In genomic region chr6:52006649-52007218, GRCm38 (mm10) we compare ENCODE assay signal across 9 mouse cellular contexts. TPM values are rescaled to one million over a fixed set of nuclear protein-coding genes. Genes with fewer than 3 reads are reported as not detected.
DNase-seq lines count a peak whose midpoint lies in the region; ATAC-seq and TF ChIP-seq lines count a peak whose summit lies in the region.
"Had no signal": no experiment of that assay in that cellular context is flagged by ENCODE, and none has a peak within 500 bp of the region (broad histone marks: within the 10 kb centered on the region; RNA-seq: fewer than 3 reads in every experiment).

No protein-coding gene starts in this region.

- peaks cover 5% of the 10 kb centered on the region; the same call in 1 of the 2 replicates for H3K4me1 ChIP-seq in lung, adult 2 months (ENCODE audit: control insufficient read depth, insufficient read depth, low read length)
- H3K4me1 ChIP-seq in hindbrain, embryonic 12.5 days: 0 out of 2 replicates have a peak, but pooled peaks cover 3% of the 10 kb centered on the region
- H3K4me1 ChIP-seq in liver, embryonic 13.5 days (replicated peaks): peaks cover 7% of the 10 kb centered on the region
- H3K4me1 ChIP-seq in stomach, postnatal 0 days (replicated peaks; ENCODE audit: control insufficient read depth, insufficient read depth): no peaks in the 10 kb centered on the region
- H3K4me1 ChIP-seq: midbrain, embryonic 13.5 days had no signal

- TF ChIP-seq CTCF in lung, adult 2 months (IDR thresholded peaks at IDR 0.05; ENCODE audit: insufficient read depth, low read length): no peak
- no peak for TF ChIP-seq CTCF in stomach, postnatal 0 days (IDR thresholded peaks at IDR 0.05; ENCODE audit: low read depth)

- H3K27me3 ChIP-seq in hindbrain, embryonic 12.5 days: peaks cover 63% of the 10 kb centered on the region
- peaks cover 52% of the 10 kb centered on the region for H3K27me3 ChIP-seq in liver, embryonic 13.5 days
- H3K27me3 ChIP-seq in stomach, postnatal 0 days (ENCODE audit: control insufficient read depth, insufficient read depth, low read length): 0 out of 2 replicates have a peak, but pooled peaks cover 3% of the 10 kb centered on the region

- no peak for TF ChIP-seq EP300 in stomach, postnatal 0 days (optimal IDR thresholded peaks at IDR 0.05)

- H3K4me3 ChIP-seq in lung, adult 2 months (replicated peaks; ENCODE audit: extremely low read depth, low read depth, low read length): peak overlapping the region; percentile 25
- no peak overlapping the region for H3K4me3 ChIP-seq in hindbrain, embryonic 12.5 days
- 0 out of 2 replicates have a peak overlapping the region, but pooled peaks have one; percentile 31 for H3K4me3 ChIP-seq in liver, embryonic 13.5 days (replicated peaks)
- H3K4me3 ChIP-seq in stomach, postnatal 0 days (ENCODE audit: low read depth, low read length): no peak overlapping the region; the same call in 1 of the 2 replicates
- H3K4me3 ChIP-seq: midbrain, embryonic 13.5 days had no signal

- no peak for ATAC-seq in hindbrain, embryonic 12.5 days (ENCODE audit: low FRiP score)
- ATAC-seq in liver, embryonic 13.5 days (ENCODE audit: low read depth): no peak
- no peak for ATAC-seq in stomach, postnatal 0 days (ENCODE audit: low FRiP score, low TSS enrichment)
- ATAC-seq in cerebellum, adult (ENCODE audit: insufficient number of reproducible peaks, low FRiP score, low TSS enrichment): no peak
- ATAC-seq in erythroid progenitor cell, adult 5-6 weeks (replicated peaks; ENCODE audit: low FRiP score, poor library complexity, severe bottlenecking): no peak
- ATAC-seq: activated CD4-positive, CD25-positive, alpha-beta regulatory T cell, adult 4 months; midbrain, embryonic 13.5 days had no signal

- no peaks in the 10 kb centered on the region for H3K9me3 ChIP-seq in hindbrain, embryonic 12.5 days (replicated peaks)
- H3K9me3 ChIP-seq in liver, embryonic 13.5 days (replicated peaks): no peaks in the 10 kb centered on the region
- no peaks in the 10 kb centered on the region for H3K9me3 ChIP-seq in stomach, postnatal 0 days (ENCODE audit: control insufficient read depth, low read length)
- H3K9me3 ChIP-seq: midbrain, embryonic 13.5 days had no signal

- peak overlapping the region; percentile 43 for H3K4me2 ChIP-seq in hindbrain, embryonic 12.5 days (replicated peaks)
- H3K4me2 ChIP-seq in liver, embryonic 13.5 days: peak overlapping the region; percentile 35
- H3K4me2 ChIP-seq in stomach, postnatal 0 days (replicated peaks; ENCODE audit: low read depth): peak overlapping the region; percentile 51
- H3K4me2 ChIP-seq: midbrain, embryonic 13.5 days had no signal

- H3K9ac ChIP-seq in hindbrain, embryonic 12.5 days: no peak overlapping the region
- 0 out of 2 replicates have a peak overlapping the region, but pooled peaks have one; percentile 44 for H3K9ac ChIP-seq in liver, embryonic 13.5 days
- peak overlapping the region; percentile 58; the same call in 1 of the 2 replicates for H3K9ac ChIP-seq in stomach, postnatal 0 days (ENCODE audit: low read length)
- H3K9ac ChIP-seq: midbrain, embryonic 13.5 days had no signal

- no peak for TF ChIP-seq POLR2A in lung, adult 2 months (IDR thresholded peaks at IDR 0.05; ENCODE audit: borderline replicate concordance, extremely low read depth, low read depth, low read length)

- no peaks in the 10 kb centered on the region for H3K36me3 ChIP-seq in hindbrain, embryonic 12.5 days
- no peaks in the 10 kb centered on the region for H3K36me3 ChIP-seq in liver, embryonic 13.5 days
- H3K36me3 ChIP-seq in stomach, postnatal 0 days (ENCODE audit: control insufficient read depth, insufficient read depth, low read length): no peaks in the 10 kb centered on the region
- H3K36me3 ChIP-seq: midbrain, embryonic 13.5 days had no signal

- peak; percentile 33 for DNase-seq in lung, adult 2 months
- no peak for DNase-seq in lung, postnatal 36 days
- DNase-seq in liver, embryonic 13.5 days: no peak
- DNase-seq in stomach, postnatal 0 days (ENCODE audit: low spot score): no peak

- H3K27ac ChIP-seq in hindbrain, embryonic 12.5 days: peak overlapping the region; percentile 46
- no peak overlapping the region for H3K27ac ChIP-seq in liver, embryonic 13.5 days
- H3K27ac ChIP-seq in stomach, postnatal 0 days (replicated peaks): peak overlapping the region; percentile 79; the same call in 1 of the 2 replicates
- H3K27ac ChIP-seq: midbrain, embryonic 13.5 days had no signal

- 20% methylated on average over 13 of the region's 13 CpGs for WGBS in lung, adult 2 months
- 2% methylated on average over 13 of the region's 13 CpGs for WGBS in hindbrain, embryonic 12.5 days
- WGBS in liver, embryonic 13.5 days (ENCODE audit: insufficient replicate concordance): 23% methylated on average over 13 of the region's 13 CpGs
- 39% methylated on average over 13 of the region's 13 CpGs for WGBS in stomach, postnatal 0 days

RNA-seq across cellular contexts. Expression of gene Skap2, which starts 5.6 kb away (rescaled TPM):
- polyA plus RNA-seq in lung, adult 2 months (2012; rRNA removed): 13.7 and 25.4 TPM in 2 replicates
- 24.4 and 27.8 TPM in 2 replicates for polyA plus RNA-seq in hindbrain, embryonic 12.5 days (2016; fragmentation: Nextera tagmentation; extraction: Ambion mirVana)
- 22.4 TPM in 2 replicates for polyA plus RNA-seq in liver, embryonic 13.5 days (2015; fragmentation: Nextera tagmentation; extraction: Ambion mirVana)
- 26.8 and 27.3 TPM in 2 replicates for polyA plus RNA-seq in stomach, postnatal 0 days (2015; fragmentation: Nextera tagmentation; extraction: Ambion mirVana)
- 18.0 and 55.8 TPM in 2 replicates for total RNA-seq in erythroid progenitor cell, adult 5-6 weeks (2015; ENCODE audit: low replicate concordance)
- 19.4 and 47.4 TPM in 2 replicates for total RNA-seq in erythroid progenitor cell, adult 5-6 weeks (2017; ENCODE audit: low replicate concordance)

Comparison
In these comparisons a context has a peak if more than half of its experiments do, and no peak if none do; other contexts are left out.
1. H3K4me3 ChIP-seq: peak in lung, adult 2 months (single experiment) and liver, embryonic 13.5 days (single experiment); none in hindbrain, embryonic 12.5 days (single experiment) and stomach, postnatal 0 days (single experiment).
2. Peak in every context shown above with its lines, with median percentiles within 50 percentile points of each other: H3K4me2 ChIP-seq.